In genomic region chr2:32287334-32287840, GRCm38 (mm10) we compare ENCODE assay signal across 8 mouse cellular contexts. TPM values are rescaled to one million over a fixed set of nuclear protein-coding genes. Genes with fewer than 3 reads are reported as not detected.
DNase-seq lines count a peak whose midpoint lies in the region; ATAC-seq lines count a peak whose summit lies in the region.

Gene Golga2, plus strand, starts transcription at chr2:32287384.

- peak within 1 kb of the TSS; percentile 90 for H3K4me3 ChIP-seq in forebrain, embryonic 16.5 days (replicated peaks; ENCODE audit: low read length)
- peak within 1 kb of the TSS; percentile 90 for H3K4me3 ChIP-seq in hindbrain, embryonic 13.5 days
- H3K4me3 ChIP-seq in liver, embryonic 12.5 days: peak within 1 kb of the TSS; percentile 89

- no peaks in the 10 kb centered on the region for H3K9me3 ChIP-seq in forebrain, embryonic 16.5 days (ENCODE audit: control insufficient read depth, low read length)
- no peaks in the 10 kb centered on the region for H3K9me3 ChIP-seq in hindbrain, embryonic 13.5 days
- no peaks in the 10 kb centered on the region for H3K9me3 ChIP-seq in liver, embryonic 12.5 days (replicated peaks)

- H3K36me3 ChIP-seq in forebrain, embryonic 16.5 days (ENCODE audit: control insufficient read depth, insufficient read depth): no peaks in the 10 kb centered on the region
- peaks cover 35% of the 10 kb centered on the region for H3K36me3 ChIP-seq in hindbrain, embryonic 13.5 days
- peaks cover 39% of the 10 kb centered on the region for H3K36me3 ChIP-seq in liver, embryonic 12.5 days

- 0% methylated on average over 23 of the region's 23 CpGs for WGBS in forebrain, embryonic 16.5 days
- under 1% methylated on average over 23 of the region's 23 CpGs for WGBS in hindbrain, embryonic 13.5 days
- WGBS in liver, embryonic 12.5 days (ENCODE audit: insufficient replicate concordance): under 1% methylated on average over 23 of the region's 23 CpGs

- peaks cover 22% of the 10 kb centered on the region for H3K4me1 ChIP-seq in forebrain, embryonic 16.5 days (replicated peaks; ENCODE audit: control insufficient read depth, insufficient read depth, low read length)
- H3K4me1 ChIP-seq in hindbrain, embryonic 13.5 days (replicated peaks): peaks cover 22% of the 10 kb centered on the region
- peaks cover 48% of the 10 kb centered on the region for H3K4me1 ChIP-seq in liver, embryonic 12.5 days

- no peak for DNase-seq in layer of hippocampus, adult 8-10 months (ENCODE audit: low spot score in 2 of 2)
- DNase-seq in layer of hippocampus, adult 9-11 months: no peak
- no peak for DNase-seq in adrenal gland, adult 2 months
- peak; percentile 43 to 76 for DNase-seq in spleen, postnatal 4 days (ENCODE audit: low spot score in 2 of 2)
- no peak for DNase-seq in cerebellum, postnatal 14 days

- no peak for ATAC-seq in forebrain, embryonic 16.5 days
- ATAC-seq in hindbrain, embryonic 13.5 days (ENCODE audit: low FRiP score): peak; percentile 29
- ATAC-seq in liver, embryonic 12.5 days: peak; percentile 11

- peak within 1 kb of the TSS; percentile 56 for H3K27ac ChIP-seq in forebrain, embryonic 16.5 days (ENCODE audit: low read length)
- H3K27ac ChIP-seq in hindbrain, embryonic 13.5 days: peak within 1 kb of the TSS; percentile 80
- peak within 1 kb of the TSS; percentile 87 for H3K27ac ChIP-seq in liver, embryonic 12.5 days

- peak within 1 kb of the TSS; percentile 89 for H3K9ac ChIP-seq in forebrain, embryonic 16.5 days (replicated peaks; ENCODE audit: low read depth, low read length)
- peak within 1 kb of the TSS; percentile 93 for H3K9ac ChIP-seq in hindbrain, embryonic 13.5 days
- H3K9ac ChIP-seq in liver, embryonic 12.5 days: peak within 1 kb of the TSS; percentile 93

- peak within 1 kb of the TSS; percentile 97 for H3K4me2 ChIP-seq in forebrain, embryonic 16.5 days (ENCODE audit: low read length)
- H3K4me2 ChIP-seq in hindbrain, embryonic 13.5 days: peak within 1 kb of the TSS; percentile 95
- H3K4me2 ChIP-seq in liver, embryonic 12.5 days: peak within 1 kb of the TSS; percentile 89

- no peaks in the 10 kb centered on the region for H3K27me3 ChIP-seq in forebrain, embryonic 16.5 days (replicated peaks; ENCODE audit: control insufficient read depth, insufficient read depth, low read length)
- no peaks in the 10 kb centered on the region for H3K27me3 ChIP-seq in hindbrain, embryonic 13.5 days
- H3K27me3 ChIP-seq in liver, embryonic 12.5 days (replicated peaks): no peaks in the 10 kb centered on the region

RNA-seq across cellular contexts. Expression of gene Golga2, which starts in this region (rescaled TPM):
- 10 to 100 TPM; 88.0 to 97.6 (median 92.3) TPM for total RNA-seq in layer of hippocampus, adult 8-10 months (2022)
- 10 to 100 TPM; 81.1 to 82.9 TPM for total RNA-seq in adrenal gland, adult 2 months (2021)
- 25.8 and 31.5 TPM in 2 replicates for polyA plus RNA-seq in adrenal gland, adult 2 months (2012; rRNA removed)
- polyA plus RNA-seq in forebrain, embryonic 16.5 days (2015; fragmentation: Nextera tagmentation; extraction: Ambion mirVana): 29.4 and 29.8 TPM in 2 replicates
- 25.6 and 26.5 TPM in 2 replicates for polyA plus RNA-seq in hindbrain, embryonic 13.5 days (2015; fragmentation: Nextera tagmentation; extraction: Ambion mirVana)
- polyA plus RNA-seq in liver, embryonic 12.5 days (2016; fragmentation: Nextera tagmentation; extraction: Ambion mirVana): 13.0 and 14.4 TPM in 2 replicates

Comparison
In these comparisons a context has a peak if more than half of its experiments do, and no peak if none do; other contexts are left out.
1. DNase-seq: peak in spleen, postnatal 4 days (2 of 2); none in layer of hippocampus, adult 8-10 months (0 of 2), layer of hippocampus, adult 9-11 months (single experiment), adrenal gland, adult 2 months (single experiment) and cerebellum, postnatal 14 days (0 of 2).
2. Peak in every context shown above with its lines, with median percentiles within 50 percentile points of each other: H3K27ac ChIP-seq, H3K4me2 ChIP-seq, H3K4me3 ChIP-seq and H3K9ac ChIP-seq.